Mouse (Mus musculus) thymus, adult 2 months (tissue): Measurements from ENCODE around the gene Lrrc4c. TPM values are rescaled to one million over a fixed set of nuclear protein-coding genes. Genes with fewer than 3 reads are reported as not detected.

Experiments used
- DNase-seq: peaks from one replicate; pipeline ENCODE4 v3.0.0; 2021
- H3K27ac ChIP-seq: fragments of 200-500 bp; 2 replicates; pipeline ENCODE4 v1.5.1; 2012; ENCODE audit warnings: low read length, control low read depth; ENCODE audit not compliant: control insufficient read depth, insufficient read depth
- H3K27me3 ChIP-seq: fragments of 200-500 bp; 2 replicates; pipeline ENCODE4 v1.6.1; 2012; ENCODE audit warnings: mild to moderate bottlenecking, low read length, moderate library complexity, mixed read lengths; ENCODE audit not compliant: control insufficient read depth, insufficient read depth
- H3K36me3 ChIP-seq: fragments of 200-500 bp; 2 replicates; pipeline ENCODE4 v1.6.1; 2012; ENCODE audit warnings: mild to moderate bottlenecking, low read length, moderate library complexity; ENCODE audit not compliant: control insufficient read depth, insufficient read depth
- H3K4me1 ChIP-seq: fragments of 200-500 bp; replicated peaks from 2 replicates; pipeline ENCODE4 v1.6.1; 2012; ENCODE audit warnings: low read length; ENCODE audit not compliant: control insufficient read depth, insufficient read depth
- H3K4me3 ChIP-seq: fragments of 200-500 bp; 2 replicates; pipeline ENCODE4 v1.5.1; 2012; ENCODE audit warnings: mild to moderate bottlenecking, low read length, control low read depth, moderate library complexity; ENCODE audit not compliant: control insufficient read depth, insufficient read depth
- CTCF ChIP-seq: fragments of 200-500 bp; IDR thresholded peaks from 2 replicates; pipeline ENCODE4 v1.5.1; 2012; ENCODE audit warnings: mild to moderate bottlenecking, control low read depth, low read length, moderate library complexity, borderline replicate concordance; ENCODE audit not compliant: control insufficient read depth, poor library complexity, insufficient read depth; ENCODE audit errors: extremely low read depth
- POLR2A ChIP-seq: fragments of 200-500 bp; IDR thresholded peaks from 2 replicates; pipeline ENCODE4 v1.6.1; 2012; ENCODE audit warnings: mild to moderate bottlenecking, low read length, control low read depth, moderate library complexity; ENCODE audit not compliant: control insufficient read depth, poor library complexity, insufficient read depth; ENCODE audit errors: extremely low read depth
- WGBS: fragments of 180-500 bp; shearing (Covaris S2); methylation state at CpG from one replicate; pipeline ENCODE4 v1.1.7; 2018; 5-methylcytosine and 5-hydroxymethylcytosine counted together
- polyA plus RNA-seq: library from polyadenylated mRNA; depleted of rRNA; stranded (reverse); fragments of >200 nt; gene quantifications from 2 replicates; pipeline ENCODE4 v1.2.3, GENCODE M21; 2012

The Lrrc4c gene
- polyA plus RNA-seq, 1 experiment: 0.18 TPM

DNA sequence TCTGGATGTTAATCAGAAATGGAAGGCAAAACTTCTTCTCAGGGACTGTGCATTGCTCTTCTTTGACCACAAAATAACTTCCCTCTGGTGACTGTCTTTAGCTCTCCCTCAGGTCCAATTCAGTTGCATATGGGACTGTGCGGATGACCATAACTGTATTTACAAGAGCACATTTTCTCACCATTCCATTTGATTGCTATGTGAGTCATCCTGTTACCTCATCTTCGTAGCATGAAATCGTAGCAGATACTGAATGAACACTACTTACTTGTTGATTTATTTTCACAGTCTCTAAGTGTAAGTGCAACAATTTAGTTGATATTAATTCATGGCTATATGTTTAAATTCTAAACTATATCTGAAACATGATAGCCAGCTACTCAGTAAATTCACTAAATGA, 286.8 kb downstream of the Lrrc4c start:
- no peaks in the 10 kb centered on the region for H3K4me1 ChIP-seq
- 96% methylated on average over 3 of the region's 3 CpGs for WGBS
- no peak overlapping the region for H3K4me3 ChIP-seq
- H3K27me3 ChIP-seq: no peaks in the 10 kb centered on the region
- H3K36me3 ChIP-seq: no peaks in the 10 kb centered on the region
- no peak overlapping the region for H3K27ac ChIP-seq
- TF ChIP-seq POLR2A (no peak), CTCF (no peak)
- DNase-seq: no peak

DNA sequence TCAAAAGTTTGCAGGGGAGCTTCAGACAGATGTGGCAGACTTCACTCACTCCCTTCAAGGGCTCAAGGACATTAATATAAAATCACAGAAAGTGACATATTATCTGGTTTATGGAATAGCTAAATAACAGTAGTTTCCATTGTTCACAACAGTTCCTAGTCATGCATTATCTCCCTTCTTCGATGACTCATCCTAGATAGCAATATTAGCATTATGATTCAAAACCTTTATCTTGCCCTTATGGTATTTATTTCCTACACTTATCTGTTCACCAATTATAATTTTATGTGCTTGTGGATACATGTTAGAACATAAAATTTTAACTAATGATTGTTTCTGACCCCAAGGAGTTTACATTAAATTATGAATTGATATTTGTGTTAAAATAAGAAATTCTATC, 296.2 kb downstream of the Lrrc4c start:
- H3K27me3 ChIP-seq: no peaks in the 10 kb centered on the region
- no peaks in the 10 kb centered on the region for H3K36me3 ChIP-seq
- no peak for DNase-seq
- H3K27ac ChIP-seq: no peak overlapping the region
- TF ChIP-seq POLR2A: no peak
- TF ChIP-seq CTCF: no peak
- 72% methylated on average over 1 of the region's 1 CpGs for WGBS
- no peak overlapping the region for H3K4me3 ChIP-seq
- no peaks in the 10 kb centered on the region for H3K4me1 ChIP-seq

DNA sequence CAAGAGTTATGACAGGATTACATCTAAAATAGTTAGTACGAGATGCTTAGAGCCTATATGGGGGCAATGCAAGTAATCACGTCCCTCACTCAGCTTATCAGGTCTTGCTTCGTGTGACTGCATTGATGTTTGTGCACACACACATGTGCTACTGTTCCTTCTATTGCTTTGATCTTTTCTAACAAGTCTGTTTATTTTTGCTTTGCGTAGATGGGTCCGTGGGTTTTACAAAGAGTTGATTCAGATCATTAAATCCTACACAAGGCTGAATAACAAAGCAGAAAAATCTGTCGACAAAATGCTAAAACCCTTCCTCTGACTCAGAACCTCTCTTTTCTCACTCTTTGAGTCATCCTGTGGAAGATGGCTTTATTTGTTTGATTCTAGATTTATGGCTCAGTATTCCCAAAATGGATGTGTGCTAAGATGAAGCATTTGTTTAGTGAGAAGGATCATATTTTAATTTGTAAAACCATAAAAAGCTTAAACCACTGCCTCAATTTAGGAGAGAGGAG, 300.8 kb downstream of the Lrrc4c start:
- Histone ChIP-seq H3K27ac (no peak overlapping the region), H3K4me1 (no peaks in the 10 kb centered on the region), H3K4me3 (no peak overlapping the region), H3K36me3 (no peaks in the 10 kb centered on the region), H3K27me3 (no peaks in the 10 kb centered on the region)
- TF ChIP-seq POLR2A: no peak
- no peak for TF ChIP-seq CTCF
- 83% methylated on average over 6 of the region's 6 CpGs for WGBS
- no peak for DNase-seq

DNA sequence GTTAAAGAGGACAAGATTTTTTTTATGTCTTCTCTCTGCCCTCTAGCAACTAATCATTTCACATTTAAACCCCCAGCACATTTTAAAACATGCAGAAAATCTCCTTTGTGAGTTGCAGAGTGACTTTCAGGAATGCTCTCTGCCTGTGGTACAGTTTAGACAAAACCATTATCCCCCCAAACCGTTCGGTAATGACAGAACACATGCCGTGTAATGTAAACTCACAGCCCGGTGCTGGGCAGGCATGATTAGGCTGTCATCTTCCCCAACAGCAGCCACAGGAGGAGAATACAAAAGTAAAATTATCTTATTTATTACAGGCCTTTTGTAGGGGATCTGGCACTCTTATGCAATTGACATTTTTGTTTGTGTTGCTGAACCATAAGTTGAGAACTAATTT, 349.1 kb downstream of the Lrrc4c start:
- WGBS: 83% methylated on average over 4 of the region's 4 CpGs
- H3K4me1 ChIP-seq: no peaks in the 10 kb centered on the region
- H3K36me3 ChIP-seq: no peaks in the 10 kb centered on the region
- no peak for DNase-seq
- H3K27me3 ChIP-seq: no peaks in the 10 kb centered on the region
- no peak overlapping the region for H3K4me3 ChIP-seq
- no peak overlapping the region for H3K27ac ChIP-seq
- TF ChIP-seq POLR2A (no peak), CTCF (no peak)

DNA sequence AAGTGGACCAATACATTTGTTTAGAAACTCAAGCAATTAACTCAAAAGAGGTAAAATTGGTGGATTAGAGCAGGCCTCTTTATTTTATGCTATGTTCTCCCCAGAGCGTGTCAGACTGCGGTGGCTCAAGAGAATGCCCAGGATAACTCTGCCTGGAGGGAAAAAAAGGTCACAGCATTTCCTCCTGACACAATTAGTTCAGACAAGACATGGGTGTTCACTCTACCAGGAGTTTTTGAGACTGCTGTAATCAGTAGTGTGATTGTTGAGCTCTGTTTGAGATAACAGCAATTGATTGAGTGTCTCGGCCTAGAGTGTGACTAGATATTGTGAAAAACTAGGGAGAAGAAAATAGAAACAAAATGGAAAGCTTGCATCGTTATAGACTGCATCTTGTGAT, 363.8 kb downstream of the Lrrc4c start:
- DNase-seq: no peak
- 84% methylated on average over 4 of the region's 4 CpGs for WGBS
- H3K4me1 ChIP-seq: no peaks in the 10 kb centered on the region
- H3K27ac ChIP-seq: no peak overlapping the region
- H3K36me3 ChIP-seq: no peaks in the 10 kb centered on the region
- H3K4me3 ChIP-seq: no peak overlapping the region
- TF ChIP-seq CTCF (no peak), POLR2A (no peak)
- H3K27me3 ChIP-seq: no peaks in the 10 kb centered on the region

DNA sequence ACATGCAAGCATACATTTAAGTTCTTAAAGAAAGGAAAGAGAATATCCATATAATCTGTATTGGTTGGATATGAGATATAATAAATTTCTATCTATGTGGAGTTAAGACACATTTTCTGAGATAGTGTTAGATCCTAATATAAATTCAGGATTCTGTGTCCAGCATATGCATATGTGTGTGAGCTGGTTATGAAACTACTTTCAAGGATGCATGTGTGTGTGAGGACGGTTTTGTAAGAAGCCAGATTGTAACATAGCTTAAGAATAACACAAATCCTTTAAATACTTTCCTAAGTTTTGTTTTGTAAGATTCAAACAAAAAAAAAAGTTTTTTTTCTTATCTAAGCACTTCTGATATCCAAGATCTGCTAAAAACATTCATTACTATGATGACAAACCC, 367.4 kb downstream of the Lrrc4c start:
- Histone ChIP-seq H3K27me3 (no peaks in the 10 kb centered on the region), H3K4me3 (no peak overlapping the region), H3K4me1 (no peaks in the 10 kb centered on the region), H3K27ac (no peak overlapping the region), H3K36me3 (no peaks in the 10 kb centered on the region)
- TF ChIP-seq CTCF (no peak), POLR2A (no peak)
- no peak for DNase-seq
- 74% methylated on average over 1 of the region's 1 CpGs for WGBS

DNA sequence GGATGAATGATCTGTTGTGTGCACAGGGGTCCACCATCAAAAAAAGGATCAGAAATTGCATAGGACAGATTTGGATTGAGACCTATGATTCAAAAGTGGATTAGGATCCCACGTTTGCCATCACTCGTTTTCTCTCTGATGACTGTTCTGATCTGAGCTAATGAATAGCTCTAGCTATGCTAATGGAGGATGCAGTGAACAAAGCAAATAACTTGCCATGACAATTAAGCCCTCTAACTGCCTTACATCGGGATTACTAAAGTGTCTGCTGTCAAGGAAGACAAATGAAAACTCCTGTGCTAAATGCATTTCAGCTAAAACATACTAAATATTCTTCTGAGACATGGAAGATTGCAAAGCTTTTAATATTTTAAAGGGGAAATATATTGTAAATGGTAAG, 387.0 kb downstream of the Lrrc4c start:
- TF ChIP-seq CTCF: no peak
- no peak for TF ChIP-seq POLR2A
- no peak overlapping the region for H3K27ac ChIP-seq
- no peak overlapping the region for H3K4me3 ChIP-seq
- H3K4me1 ChIP-seq: no peaks in the 10 kb centered on the region
- 58% methylated on average over 3 of the region's 3 CpGs for WGBS
- no peak for DNase-seq
- no peaks in the 10 kb centered on the region for H3K27me3 ChIP-seq
- no peaks in the 10 kb centered on the region for H3K36me3 ChIP-seq
